Comparison of ENCODE assay signal across 15 mouse cellular contexts in genomic region chr10:120825594-120825993, GRCm38 (mm10).
DNase-seq lines count a peak whose midpoint lies in the region; ATAC-seq lines count a peak whose summit lies in the region.
"Had no signal": no experiment of that assay in that cellular context is flagged by ENCODE, and none has a peak within 500 bp of the region (broad histone marks: within the 10 kb centered on the region; RNA-seq: fewer than 3 reads in every experiment).

No protein-coding gene starts in this region.

- no peak overlapping the region for H3K4me2 ChIP-seq in neural tube, embryonic 11.5 days (ENCODE audit: low read depth)
- H3K4me2 ChIP-seq in forebrain, embryonic 14.5 days (ENCODE audit: low read length) = peak overlapping the region; percentile 49
- H3K4me2 ChIP-seq in midbrain, embryonic 14.5 days (ENCODE audit: low read length) = peak overlapping the region; percentile 18; the same call in 1 of the 2 replicates
- H3K4me2 ChIP-seq: liver, embryonic 15.5 days had no signal

- H3K4me1 ChIP-seq in neural tube, embryonic 11.5 days (ENCODE audit: control insufficient read depth, insufficient read depth, low read length) = peaks cover 5% of the 10 kb centered on the region; the same call in 1 of the 2 replicates
- peaks cover 19% of the 10 kb centered on the region for H3K4me1 ChIP-seq in forebrain, embryonic 14.5 days (ENCODE audit: control insufficient read depth, insufficient read depth, low read length)
- 0 out of 2 replicates have a peak, but pooled peaks cover 4% of the 10 kb centered on the region for H3K4me1 ChIP-seq in midbrain, embryonic 14.5 days (ENCODE audit: control insufficient read depth, insufficient read depth, low read length)
- H3K4me1 ChIP-seq: liver, embryonic 15.5 days had no signal

- no peak overlapping the region for H3K9ac ChIP-seq in neural tube, embryonic 11.5 days (ENCODE audit: low read length)
- H3K9ac ChIP-seq in forebrain, embryonic 14.5 days (ENCODE audit: low read length) = no peak overlapping the region
- H3K9ac ChIP-seq in midbrain, embryonic 14.5 days (replicated peaks; ENCODE audit: low read length) = no peak overlapping the region
- H3K9ac ChIP-seq: liver, embryonic 15.5 days had no signal

- WGBS in neural tube, embryonic 11.5 days = 28% methylated on average over 11 of the region's 11 CpGs
- WGBS in forebrain, embryonic 14.5 days = 5% methylated on average over 11 of the region's 11 CpGs
- 38% methylated on average over 11 of the region's 11 CpGs for WGBS in midbrain, embryonic 14.5 days

- H3K27me3 ChIP-seq in neural tube, embryonic 11.5 days (ENCODE audit: control insufficient read depth, insufficient read depth, low read length) = no peaks in the 10 kb centered on the region
- H3K27me3 ChIP-seq in forebrain, embryonic 14.5 days (replicated peaks; ENCODE audit: control insufficient read depth, insufficient read depth, low read length) = no peaks in the 10 kb centered on the region
- H3K27me3 ChIP-seq in midbrain, embryonic 14.5 days (ENCODE audit: control insufficient read depth, insufficient read depth, low read length) = no peaks in the 10 kb centered on the region
- H3K27me3 ChIP-seq: liver, embryonic 15.5 days had no signal

- H3K36me3 ChIP-seq in neural tube, embryonic 11.5 days (ENCODE audit: control insufficient read depth, insufficient read depth, low read length) = no peaks in the 10 kb centered on the region
- no peaks in the 10 kb centered on the region for H3K36me3 ChIP-seq in forebrain, embryonic 14.5 days (ENCODE audit: control insufficient read depth, insufficient read depth, low read length)
- H3K36me3 ChIP-seq in midbrain, embryonic 14.5 days (ENCODE audit: control insufficient read depth, insufficient read depth, low read length) = no peaks in the 10 kb centered on the region
- H3K36me3 ChIP-seq: liver, embryonic 15.5 days had no signal

- no peaks in the 10 kb centered on the region for H3K9me3 ChIP-seq in neural tube, embryonic 11.5 days (ENCODE audit: control insufficient read depth, low read length)
- H3K9me3 ChIP-seq in forebrain, embryonic 14.5 days (replicated peaks; ENCODE audit: control insufficient read depth, low read length) = no peaks in the 10 kb centered on the region
- no peaks in the 10 kb centered on the region for H3K9me3 ChIP-seq in midbrain, embryonic 14.5 days (ENCODE audit: control insufficient read depth, low read length)
- H3K9me3 ChIP-seq: liver, embryonic 15.5 days had no signal

- peak; percentile 30 for DNase-seq in neural tube, embryonic 11.5 days (ENCODE audit: low spot score)
- no peak for DNase-seq in neural tube, embryonic 10.5 days (ENCODE audit: extremely low spot score, low spot score)
- DNase-seq in forebrain, embryonic 14.5 days (ENCODE audit: low spot score) = peak; percentile 78
- DNase-seq in midbrain, embryonic 14.5 days = peak; percentile 43
- DNase-seq in cerebellum, postnatal 4 days (ENCODE audit: low spot score in 2 of 2) = no peak
- DNase-seq in spleen, postnatal 36 days (ENCODE audit: low spot score in 2 of 2) = no peak
- DNase-seq in urinary bladder, postnatal 14 days (ENCODE audit: low spot score) = no peak
- DNase-seq in yolk sac, embryonic 10.5 days (ENCODE audit: low spot score) = no peak
- DNase-seq: cerebellum, postnatal 10 days; heart, postnatal 4 days; thymus, postnatal 4 days had no signal

- H3K4me3 ChIP-seq in neural tube, embryonic 11.5 days (ENCODE audit: low read depth, low read length) = no peak overlapping the region
- H3K4me3 ChIP-seq in forebrain, embryonic 14.5 days (ENCODE audit: low read depth, low read length) = no peak overlapping the region
- no peak overlapping the region for H3K4me3 ChIP-seq in midbrain, embryonic 14.5 days (replicated peaks; ENCODE audit: low read depth, low read length)
- H3K4me3 ChIP-seq: layer of hippocampus, adult 2 months; liver, embryonic 15.5 days had no signal

- H3K27ac ChIP-seq in neural tube, embryonic 11.5 days (ENCODE audit: low read depth, low read length) = no peak overlapping the region
- peak overlapping the region; percentile 44 for H3K27ac ChIP-seq in forebrain, embryonic 14.5 days (ENCODE audit: low read depth, low read length)
- no peak overlapping the region for H3K27ac ChIP-seq in midbrain, embryonic 14.5 days (replicated peaks; ENCODE audit: low read depth, low read length)
- H3K27ac ChIP-seq: layer of hippocampus, adult 2 months; liver, embryonic 15.5 days; macrophage had no signal

- ATAC-seq in neural tube, embryonic 11.5 days (ENCODE audit: insufficient read depth, low FRiP score, low TSS enrichment) = peak; percentile 23; the same call in 1 of the 2 replicates
- peak; percentile 78 for ATAC-seq in forebrain, embryonic 14.5 days
- ATAC-seq in midbrain, embryonic 14.5 days (ENCODE audit: low FRiP score, low TSS enrichment) = no peak
- ATAC-seq: CD4-positive, CD25-positive, alpha-beta regulatory T cell, adult 4 months had no signal

Comparison
In these comparisons a context has a peak if more than half of its experiments do, and no peak if none do; other contexts are left out.
1. DNase-seq: peak in neural tube, embryonic 11.5 days (single experiment), forebrain, embryonic 14.5 days (single experiment) and midbrain, embryonic 14.5 days (single experiment); none in neural tube, embryonic 10.5 days (single experiment), cerebellum, postnatal 4 days (0 of 2), spleen, postnatal 36 days (0 of 2), urinary bladder, postnatal 14 days (single experiment) and yolk sac, embryonic 10.5 days (single experiment).